Mouse (Mus musculus): Measurements from ENCODE around the gene Grid2ip. TPM values are rescaled to one million over a fixed set of nuclear protein-coding genes. Genes with fewer than 3 reads are reported as not detected.

The Grid2ip gene
- polyA plus RNA-seq, 1 experiment from 2014 or later = 0.44 TPM

Other genes starting within 250 kb of the Grid2ip start
- 30.6 and 33.6 TPM in 2 replicates for gene Rnf216, start 244.3 kb upstream of the Grid2ip start, polyA plus RNA-seq (2015; fragmentation: Nextera tagmentation; extraction: Ambion mirVana)
- 0.04 TPM in 1 of 2 replicates, not detected in the other for gene Olfr718-ps1, start 209.8 kb upstream of the Grid2ip start, polyA plus RNA-seq (2015; fragmentation: Nextera tagmentation; extraction: Ambion mirVana)
- gene Rbak, start 176.6 kb upstream of the Grid2ip start, polyA plus RNA-seq (2015; fragmentation: Nextera tagmentation; extraction: Ambion mirVana) = 14.9 and 16.1 TPM in 2 replicates
- not detected in 2 replicates for gene Spdye4b, start 176.3 kb upstream of the Grid2ip start, polyA plus RNA-seq (2015; fragmentation: Nextera tagmentation; extraction: Ambion mirVana)
- not detected in 2 replicates for gene Spdye4a, start 130.4 kb upstream of the Grid2ip start, polyA plus RNA-seq (2015; fragmentation: Nextera tagmentation; extraction: Ambion mirVana)
- gene Zfp12, start 122.2 kb upstream of the Grid2ip start, polyA plus RNA-seq (2015; fragmentation: Nextera tagmentation; extraction: Ambion mirVana) = 22.5 and 22.8 TPM in 2 replicates
- gene Zfp316, start 87.3 kb upstream of the Grid2ip start, polyA plus RNA-seq (2015; fragmentation: Nextera tagmentation; extraction: Ambion mirVana) = 14.0 and 15.0 TPM in 2 replicates
- 0.19 and 0.34 TPM in 2 replicates for gene Zfp853, start 63.7 kb upstream of the Grid2ip start, polyA plus RNA-seq (2015; fragmentation: Nextera tagmentation; extraction: Ambion mirVana)
- 32.2 and 33.5 TPM in 2 replicates for gene E130309D02Rik, start 42.0 kb upstream of the Grid2ip start, polyA plus RNA-seq (2015; fragmentation: Nextera tagmentation; extraction: Ambion mirVana)
- 73.5 and 79.0 TPM in 2 replicates for gene Zdhhc4, start 28.1 kb upstream of the Grid2ip start, polyA plus RNA-seq (2015; fragmentation: Nextera tagmentation; extraction: Ambion mirVana)
- gene Kdelr2, start 46.5 kb downstream of the Grid2ip start, polyA plus RNA-seq (2015; fragmentation: Nextera tagmentation; extraction: Ambion mirVana) = 123 TPM in 2 replicates
- 22.6 and 23.3 TPM in 2 replicates for gene Daglb, start 107.2 kb downstream of the Grid2ip start, polyA plus RNA-seq (2015; fragmentation: Nextera tagmentation; extraction: Ambion mirVana)
- 389 and 397 TPM in 2 replicates for gene Rac1, start 170.7 kb downstream of the Grid2ip start, polyA plus RNA-seq (2015; fragmentation: Nextera tagmentation; extraction: Ambion mirVana)